Mouse (Mus musculus): ENCODE measurements around the gene Pi4k2a.

GRCm38 (mm10) chr19:42051948-42052347, 38.3 kb upstream of the Pi4k2a start, which contains the start of gene 4933411K16Rik:
- no peak for TF ChIP-seq CTCF (IDR thresholded peaks at IDR 0.05; ENCODE audit: borderline replicate concordance, insufficient read depth, low read depth, low read length)
- TF ChIP-seq POLR2A (IDR thresholded peaks at IDR 0.05; ENCODE audit: borderline replicate concordance, insufficient read depth, low read length), result no peak

All from cerebellum, adult 2 months (tissue).